Mouse (Mus musculus) liver, adult 2 months (tissue): ENCODE results near the gene Palld. TPM values are rescaled to one million over a fixed set of nuclear protein-coding genes. Genes with fewer than 3 reads are reported as not detected.

Experiments used
- DNase-seq: peaks from one replicate; pipeline ENCODE4 v3.0.0-alpha.2; 2011; ENCODE audit warnings: low read depth, low spot score; ENCODE audit errors: extremely low read depth
- H3K27ac ChIP-seq: fragments of 200-500 bp; replicated peaks from 2 replicates; pipeline ENCODE4 v1.5.1; 2012; ENCODE audit warnings: low read depth, mild to moderate bottlenecking, control low read depth, inconsistent platforms, low read length; ENCODE audit not compliant: insufficient read depth
- H3K27me3 ChIP-seq: fragments of 200-500 bp; 2 replicates; pipeline ENCODE4 v1.6.1; 2012; ENCODE audit warnings: mild to moderate bottlenecking, moderate library complexity, low read length, inconsistent platforms; ENCODE audit not compliant: control insufficient read depth, insufficient read depth
- H3K36me3 ChIP-seq: fragments of 200-500 bp; 2 replicates; pipeline ENCODE4 v1.6.1; 2012; ENCODE audit warnings: low read length, inconsistent platforms; ENCODE audit not compliant: control insufficient read depth, insufficient read depth
- H3K4me1 ChIP-seq: fragments of 200-500 bp; 2 replicates; pipeline ENCODE4 v1.6.1; 2011; ENCODE audit warnings: low read length; ENCODE audit not compliant: control insufficient read depth, insufficient read depth
- H3K4me3 ChIP-seq: fragments of 200-500 bp; 2 replicates; pipeline ENCODE4 v1.5.1; 2011; ENCODE audit warnings: low read depth, mild to moderate bottlenecking, control low read depth, low read length, moderate library complexity; ENCODE audit not compliant: insufficient read depth
- H3K79me2 ChIP-seq: fragments of 200-500 bp; 2 replicates; pipeline ENCODE4 v1.6.1; 2012; ENCODE audit warnings: inconsistent platforms, mild to moderate bottlenecking, low read length, moderate library complexity; ENCODE audit not compliant: control insufficient read depth, insufficient read depth
- H3K9ac ChIP-seq: fragments of 200-500 bp; 2 replicates; pipeline ENCODE4 v1.6.1; 2012; ENCODE audit warnings: low read depth, mild to moderate bottlenecking, control low read depth, inconsistent platforms, low read length
- CTCF ChIP-seq: fragments of 200-500 bp; IDR thresholded peaks from 2 replicates; pipeline ENCODE4 v1.5.1; 2011; ENCODE audit warnings: low read depth, low read length, control low read depth
- POLR2A ChIP-seq: fragments of 200-500 bp; IDR thresholded peaks from 2 replicates; pipeline ENCODE4 v1.6.1; 2011; ENCODE audit warnings: low read length, control low read depth; ENCODE audit not compliant: insufficient read depth; ENCODE audit errors: extremely low read depth
- WGBS: fragments of 180-500 bp; shearing (Covaris S2); methylation state at CpG from one replicate; pipeline ENCODE4 v1.1.7; 2018; 5-methylcytosine and 5-hydroxymethylcytosine counted together
- polyA plus RNA-seq: library from polyadenylated mRNA; depleted of rRNA; stranded (reverse); fragments of >200 nt; gene quantifications from 2 replicates; pipeline ENCODE4 v1.2.3, GENCODE M21; 2012
- total RNA-seq: library from RNA; depleted of rRNA; stranded (reverse); fragments of >200 nt; gene quantifications from 2 replicates; pipeline ENCODE4 v1.2.3, GENCODE M21; 2014

Palld gene
- total and polyA plus RNA-seq, 2 experiments, result 10.1 to 17.8 TPM

GRCm38 (mm10) chr8:61533356-61533926 is 369.0 kb downstream of the Palld start:
- H3K4me1 ChIP-seq, result no peaks in the 10 kb centered on the region
- H3K36me3 ChIP-seq, result peaks cover 62% of the 10 kb centered on the region
- no peaks in the 10 kb centered on the region for H3K79me2 ChIP-seq
- no peaks in the 10 kb centered on the region for H3K27me3 ChIP-seq
- H3K4me3 ChIP-seq, result no peak overlapping the region
- DNase-seq, result peak; percentile 59
- WGBS, result 53% methylated on average over 16 of the region's 16 CpGs
- TF ChIP-seq CTCF (no peak), POLR2A (no peak)
- H3K9ac ChIP-seq, result no peak overlapping the region
- H3K27ac ChIP-seq, result no peak overlapping the region

- WGBS, result 83% methylated on average over 5 of the region's 5 CpGs
- Histone ChIP-seq H3K27me3 (no peaks in the 10 kb centered on the region), H3K79me2 (no peaks in the 10 kb centered on the region), H3K4me3 (no peak overlapping the region), H3K36me3 (peaks cover 64% of the 10 kb centered on the region), H3K4me1 (no peaks in the 10 kb centered on the region), H3K9ac (no peak overlapping the region), H3K27ac (no peak overlapping the region)
- DNase-seq, result no peak
- TF ChIP-seq POLR2A (no peak), CTCF (no peak)
These were observed 369.7 kb downstream of the Palld start for GRCm38 (mm10) chr8:61532831-61533230.

DNA sequence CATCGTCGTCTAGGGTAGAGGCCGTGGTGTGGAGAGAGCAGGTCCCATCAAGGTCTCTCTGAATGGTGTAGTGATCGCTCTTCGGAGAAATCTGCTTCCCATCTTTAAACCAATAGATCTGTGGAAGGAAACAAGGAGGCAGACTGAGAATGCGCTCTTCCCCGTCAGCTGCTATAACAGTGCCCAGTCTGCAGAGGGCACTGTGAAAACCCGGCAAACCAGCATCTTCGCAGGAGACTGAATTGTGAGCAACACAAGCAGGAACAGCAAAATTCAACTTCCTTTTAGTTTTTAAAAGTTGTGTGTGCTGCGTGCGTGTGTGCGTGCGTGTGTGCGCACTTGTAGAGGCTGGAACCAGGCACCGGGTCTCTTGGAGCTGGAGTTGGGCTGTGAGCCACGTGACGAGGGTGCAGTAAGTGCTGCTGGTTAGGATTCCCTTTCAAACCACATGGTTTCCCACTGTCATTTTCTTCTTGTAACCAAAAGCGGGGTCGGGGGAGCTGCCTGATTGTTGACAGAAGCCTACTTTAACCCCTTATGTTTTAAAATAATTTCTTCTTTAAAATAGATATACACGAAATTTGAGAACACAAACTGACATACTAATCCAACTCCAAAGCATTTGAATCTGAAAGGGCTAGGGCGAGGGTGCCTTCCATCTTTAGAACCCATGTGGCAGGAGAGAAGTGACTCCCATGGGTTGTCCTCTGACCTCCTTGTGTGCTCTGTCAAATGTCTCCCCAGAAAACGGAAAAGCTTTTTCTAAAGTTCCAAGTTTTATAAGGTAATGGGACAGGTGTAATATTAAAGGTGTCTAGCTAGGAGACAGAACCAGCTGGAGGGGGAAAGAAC is 370.3 kb downstream of the Palld start:
- no peaks in the 10 kb centered on the region for H3K4me1 ChIP-seq
- no peaks in the 10 kb centered on the region for H3K79me2 ChIP-seq
- 89% methylated on average over 22 of the region's 22 CpGs for WGBS
- H3K27me3 ChIP-seq, result no peaks in the 10 kb centered on the region
- H3K27ac ChIP-seq, result no peak overlapping the region
- H3K4me3 ChIP-seq, result no peak overlapping the region
- no peak overlapping the region for H3K9ac ChIP-seq
- DNase-seq, result no peak
- peaks cover 66% of the 10 kb centered on the region for H3K36me3 ChIP-seq
- no peak for TF ChIP-seq POLR2A
- peak; percentile 51 for TF ChIP-seq CTCF

DNA sequence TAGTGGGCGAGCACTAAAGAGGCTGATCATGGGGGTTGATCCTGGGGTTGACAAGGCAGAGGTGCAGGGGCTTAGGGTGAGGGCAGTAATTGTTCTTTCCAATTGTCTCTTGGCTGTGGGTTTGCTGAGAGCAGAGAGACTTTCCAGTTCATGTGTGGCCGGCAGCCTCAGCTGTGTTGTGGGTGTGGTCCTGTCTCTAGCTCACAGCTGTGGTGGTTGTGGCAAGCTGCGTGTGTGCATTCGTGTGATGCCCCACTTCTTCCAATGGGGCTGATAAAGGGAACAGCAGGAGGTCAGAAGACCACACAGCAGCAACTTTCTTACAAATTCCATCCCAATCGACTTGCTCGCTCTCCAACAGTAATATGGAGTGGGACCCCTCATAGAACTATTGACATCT is 373.8 kb downstream of the Palld start:
- Histone ChIP-seq H3K27ac (no peak overlapping the region), H3K4me3 (no peak overlapping the region), H3K4me1 (no peaks in the 10 kb centered on the region), H3K27me3 (no peaks in the 10 kb centered on the region), H3K9ac (no peak overlapping the region), H3K36me3 (peaks cover 72% of the 10 kb centered on the region), H3K79me2 (no peaks in the 10 kb centered on the region)
- TF ChIP-seq CTCF (no peak), POLR2A (no peak)
- WGBS, result 90% methylated on average over 6 of the region's 6 CpGs
- DNase-seq, result no peak

GRCm38 (mm10) chr8:61528197-61528596 is 374.3 kb downstream of the Palld start:
- H3K27me3 ChIP-seq, result no peaks in the 10 kb centered on the region
- H3K4me1 ChIP-seq, result no peaks in the 10 kb centered on the region
- H3K79me2 ChIP-seq, result no peaks in the 10 kb centered on the region
- H3K9ac ChIP-seq, result no peak overlapping the region
- no peak for DNase-seq
- TF ChIP-seq POLR2A (no peak), CTCF (no peak)
- no peak overlapping the region for H3K27ac ChIP-seq
- no peak overlapping the region for H3K4me3 ChIP-seq
- peaks cover 72% of the 10 kb centered on the region for H3K36me3 ChIP-seq
- 89% methylated on average over 9 of the region's 9 CpGs for WGBS

DNA sequence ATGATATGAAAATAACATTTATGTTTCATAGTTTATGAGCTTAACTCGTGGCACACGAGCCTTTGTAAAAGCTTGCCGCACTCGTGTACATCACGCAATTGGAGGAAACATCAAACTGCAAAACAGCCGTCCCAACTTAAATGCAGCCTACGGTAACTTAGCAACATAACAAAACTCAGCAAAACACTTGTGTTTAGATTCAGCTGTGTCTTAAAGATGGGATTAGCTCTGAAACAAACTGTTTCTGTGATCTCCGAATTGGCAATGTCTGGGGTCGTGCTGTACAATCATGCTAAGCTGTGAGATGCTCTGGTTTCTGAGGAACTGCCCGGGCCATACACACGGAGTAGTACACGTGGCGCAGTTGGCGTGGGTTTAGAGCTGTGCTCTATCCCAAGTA is 375.5 kb downstream of the Palld start:
- no peaks in the 10 kb centered on the region for H3K27me3 ChIP-seq
- no peaks in the 10 kb centered on the region for H3K4me1 ChIP-seq
- H3K79me2 ChIP-seq, result no peaks in the 10 kb centered on the region
- WGBS, result 94% methylated on average over 14 of the region's 14 CpGs
- H3K9ac ChIP-seq, result no peak overlapping the region
- peaks cover 74% of the 10 kb centered on the region for H3K36me3 ChIP-seq
- H3K4me3 ChIP-seq, result no peak overlapping the region
- TF ChIP-seq CTCF, result no peak
- no peak for TF ChIP-seq POLR2A
- no peak overlapping the region for H3K27ac ChIP-seq
- DNase-seq, result no peak
